Mouse (Mus musculus): ENCODE results near the gene Cyp1b1.

Gene Cyp1b1

GRCm38 (mm10) chr17:79713643-79714367 is 1.1 kb downstream of the Cyp1b1 start:
- in situ Hi-C loops (cut with MboI, MseI): no loop called here

GRCm38 (mm10) chr17:79713276-79713642 is 1.6 kb downstream of the Cyp1b1 start:
- in situ Hi-C loops (cut with MboI, MseI): no loop called here

GRCm38 (mm10) chr17:79712536-79712935 is 2.3 kb downstream of the Cyp1b1 start:
- in situ Hi-C loops (cut with MboI, MseI): no loop called here

- in situ Hi-C loops (cut with MboI, MseI): no loop called here
Observed at GRCm38 (mm10) chr17:79711944-79712343, 2.9 kb downstream of the Cyp1b1 start.

GRCm38 (mm10) chr17:79710246-79710842 is 4.5 kb downstream of the Cyp1b1 start:
- in situ Hi-C loops (cut with MboI, MseI): no loop called here

- in situ Hi-C loops (cut with MboI, MseI): no loop called here
Observed at GRCm38 (mm10) chr17:79709718-79710117, 5.1 kb downstream of the Cyp1b1 start.

GRCm38 (mm10) chr17:79708168-79708567 is 6.7 kb downstream of the Cyp1b1 start:
- in situ Hi-C loops (cut with MboI, MseI): no loop called here

- in situ Hi-C loops (cut with MboI, MseI): no loop called here
Observed at GRCm38 (mm10) chr17:79705671-79706455, 9.0 kb downstream of the Cyp1b1 start.

- in situ Hi-C loops (cut with MboI, MseI): no loop called here
Observed at GRCm38 (mm10) chr17:79700871-79701270, 14.0 kb downstream of the Cyp1b1 start.

- in situ Hi-C loops (cut with MboI, MseI): no loop called here
Observed at GRCm38 (mm10) chr17:79699197-79699596, 15.7 kb downstream of the Cyp1b1 start.

GRCm38 (mm10) chr17:79695541-79695940 is 19.3 kb downstream of the Cyp1b1 start:
- in situ Hi-C loops (cut with MboI, MseI): no loop called here

- in situ Hi-C loops (cut with MboI, MseI): no loop called here
Observed at GRCm38 (mm10) chr17:79695106-79695505, 19.8 kb downstream of the Cyp1b1 start.

GRCm38 (mm10) chr17:79670837-79671236 is 44.0 kb downstream of the Cyp1b1 start:
- in situ Hi-C loops (cut with MboI, MseI): no loop called here

- in situ Hi-C loops (cut with MboI, MseI): loop anchor here (10.0 kb wide), 1 partner anchor 341 kb away; no protein-coding TSS in a partner anchor
Observed at GRCm38 (mm10) chr17:79664106-79664417, 50.8 kb downstream of the Cyp1b1 start.

GRCm38 (mm10) chr17:79663393-79664105 is 51.3 kb downstream of the Cyp1b1 start:
- in situ Hi-C loops (cut with MboI, MseI): loop anchor here (10.0 kb wide), 1 partner anchor 341 kb away; no protein-coding TSS in a partner anchor

GRCm38 (mm10) chr17:79661848-79662247 is 53.0 kb downstream of the Cyp1b1 start:
- in situ Hi-C loops (cut with MboI, MseI): loop anchor here (10.0 kb wide), 1 partner anchor 343 kb away; no protein-coding TSS in a partner anchor

- in situ Hi-C loops (cut with MboI, MseI): loop anchor here (10.0 kb wide), 1 partner anchor 343 kb away; no protein-coding TSS in a partner anchor
Observed at GRCm38 (mm10) chr17:79661387-79661786, 53.5 kb downstream of the Cyp1b1 start.

GRCm38 (mm10) chr17:79658863-79659262 is 56.0 kb downstream of the Cyp1b1 start:
- in situ Hi-C loops (cut with MboI, MseI): loop anchor here (5.0 kb wide), 1 partner anchor 178 kb away; no protein-coding TSS in a partner anchor

GRCm38 (mm10) chr17:79658452-79658851 is 56.4 kb downstream of the Cyp1b1 start:
- in situ Hi-C loops (cut with MboI, MseI): loop anchor here (5.0 kb wide), 1 partner anchor 179 kb away; no protein-coding TSS in a partner anchor

- in situ Hi-C loops (cut with MboI, MseI): loop anchor here (5.0 kb wide), 1 partner anchor 180 kb away; no protein-coding TSS in a partner anchor
Observed at GRCm38 (mm10) chr17:79657785-79658184, 57.1 kb downstream of the Cyp1b1 start.

- in situ Hi-C loops (cut with MboI, MseI): no loop called here
Observed at GRCm38 (mm10) chr17:79654187-79654586, 60.7 kb downstream of the Cyp1b1 start.

GRCm38 (mm10) chr17:79653171-79653570 is 61.7 kb downstream of the Cyp1b1 start:
- in situ Hi-C loops (cut with MboI, MseI): no loop called here
